Mouse (Mus musculus) lung, embryonic 15.5 days (tissue): ENCODE measurements around the gene Fstl4. TPM values are rescaled to one million over a fixed set of nuclear protein-coding genes. Genes with fewer than 3 reads are reported as not detected.
A peak's percentile ranks its signal among the peaks of the same experiment; 100 is the strongest.

Experiments used
- ATAC-seq: fragments of 200-750 bp; cut with Nextera tagmentation; 2 replicates; pipeline ENCODE4 v1.8.0; 2017; ENCODE audit warnings: moderate number of reproducible peaks, borderline replicate concordance; ENCODE audit not compliant: low FRiP score, low TSS enrichment; ENCODE audit errors: extremely low read depth
- H3K27ac ChIP-seq: fragments of 300-500 bp; sonication (generic); 2 replicates; pipeline ENCODE4 v1.5.1; 2015; ENCODE audit warnings: moderate library complexity, mild to moderate bottlenecking, inconsistent platforms
- H3K27me3 ChIP-seq: fragments of 300-500 bp; sonication (generic); 2 replicates; pipeline ENCODE4 v1.6.1; 2015; ENCODE audit warnings: inconsistent platforms
- H3K36me3 ChIP-seq: fragments of 300-500 bp; sonication (generic); 2 replicates; pipeline ENCODE4 v1.6.1; 2015; ENCODE audit warnings: inconsistent platforms
- H3K4me1 ChIP-seq: fragments of 300-500 bp; sonication (generic); 2 replicates; pipeline ENCODE4 v1.6.1; 2015; ENCODE audit warnings: inconsistent platforms
- H3K4me2 ChIP-seq: fragments of 300-500 bp; sonication (generic); 2 replicates; pipeline ENCODE4 v1.6.1; 2015; ENCODE audit warnings: inconsistent platforms, mild to moderate bottlenecking, moderate library complexity
- H3K4me3 ChIP-seq: fragments of 300-500 bp; sonication (generic); 2 replicates; pipeline ENCODE4 v1.5.1; 2015; ENCODE audit warnings: mild to moderate bottlenecking, inconsistent platforms
- H3K9ac ChIP-seq: fragments of 300-500 bp; sonication (generic); 2 replicates; pipeline ENCODE4 v1.6.1; 2015; ENCODE audit warnings: inconsistent platforms
- H3K9me3 ChIP-seq: fragments of 300-500 bp; sonication (generic); 2 replicates; pipeline ENCODE4 v1.6.1; 2016; ENCODE audit warnings: inconsistent platforms
- WGBS: fragments of 180-500 bp; shearing (Covaris S2); methylation state at CpG from one replicate; pipeline ENCODE4 v1.1.7; 2015; 5-methylcytosine and 5-hydroxymethylcytosine counted together
- polyA plus RNA-seq: library from polyadenylated mRNA; unstranded; fragments of >200 nt; fragmentation: Nextera tagmentation; extraction: Ambion mirVana; gene quantifications from 2 replicates; pipeline ENCODE4 v1.2.1, GENCODE M21; 2015

The Fstl4 gene
- polyA plus RNA-seq, 1 experiment from 2014 or later, result 10.9 TPM

DNA sequence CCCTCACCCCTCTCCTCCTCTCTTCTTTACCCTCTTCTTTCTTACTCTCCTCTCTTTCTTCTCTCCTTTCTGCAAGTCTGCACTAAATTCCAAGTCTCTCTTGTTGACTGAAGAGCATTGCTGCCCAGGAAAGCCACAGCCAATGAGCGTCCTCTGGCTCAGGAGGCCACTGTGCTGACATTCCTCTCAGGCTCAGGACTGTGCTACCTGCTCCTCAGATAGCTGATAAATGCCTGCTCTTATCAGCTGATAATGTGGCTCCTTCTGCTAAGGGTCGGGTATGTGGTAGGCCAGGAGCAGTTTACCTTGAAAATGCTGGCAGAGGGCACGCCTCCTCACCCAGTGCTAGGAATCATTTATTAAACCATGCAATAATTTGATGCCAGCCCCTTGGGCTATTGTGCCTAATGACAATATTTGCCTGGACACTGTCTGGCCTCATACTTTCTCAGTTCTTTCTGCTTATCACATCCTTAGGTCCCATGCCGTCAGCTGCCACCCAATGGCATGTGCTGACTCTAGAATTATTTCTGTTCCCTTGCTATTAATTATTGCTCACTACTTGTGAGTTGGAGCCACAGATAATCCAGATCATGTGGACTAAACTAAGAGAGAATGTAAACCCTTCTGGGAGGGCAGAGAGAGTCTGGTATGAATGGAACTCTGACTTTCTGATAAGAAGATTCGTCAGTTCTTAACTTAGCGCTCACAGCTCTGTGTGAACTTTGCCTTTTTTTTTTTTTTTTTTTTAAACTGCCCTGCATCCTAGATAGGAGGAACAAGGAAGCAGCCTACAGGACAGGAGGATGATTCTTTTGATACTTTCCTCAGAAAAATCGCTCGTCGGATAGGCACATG lies 19.6 kb upstream of the Fstl4 start:
- Histone ChIP-seq H3K4me3 (no peak overlapping the region), H3K4me1 (peaks cover 4% of the 10 kb centered on the region; the same call in 1 of the 2 replicates), H3K36me3 (no peaks in the 10 kb centered on the region), H3K4me2 (no peak overlapping the region), H3K9me3 (no peaks in the 10 kb centered on the region), H3K27ac (peak overlapping the region; percentile 65), H3K27me3 (no peaks in the 10 kb centered on the region), H3K9ac (no peak overlapping the region)
- ATAC-seq, result no peak
- WGBS, result 25% methylated on average over 9 of the region's 9 CpGs

DNA sequence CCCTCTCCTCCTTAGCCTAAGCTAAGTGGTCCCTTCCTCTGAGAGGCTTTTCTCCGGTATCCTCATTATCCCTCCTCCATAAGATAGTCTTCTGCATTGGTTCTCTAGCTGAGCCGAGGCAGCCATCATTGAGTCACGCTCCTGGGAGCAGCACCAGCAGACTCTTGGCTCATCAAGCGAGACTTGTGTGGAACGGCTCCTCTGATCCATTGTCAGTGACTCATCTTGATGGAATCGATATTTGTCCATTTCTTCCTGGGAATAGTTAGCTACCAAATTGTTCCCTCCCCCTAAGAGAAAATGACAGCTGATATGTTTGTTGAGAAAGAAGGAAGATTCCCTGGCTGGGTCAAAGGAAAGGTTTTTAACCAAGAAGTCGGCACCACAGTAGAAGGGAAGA lies 17.2 kb upstream of the Fstl4 start:
- Histone ChIP-seq H3K36me3 (no peaks in the 10 kb centered on the region), H3K4me3 (no peak overlapping the region), H3K9me3 (no peaks in the 10 kb centered on the region), H3K9ac (no peak overlapping the region), H3K27ac (no peak overlapping the region), H3K4me1 (peaks cover 4% of the 10 kb centered on the region; the same call in 1 of the 2 replicates), H3K27me3 (no peaks in the 10 kb centered on the region), H3K4me2 (no peak overlapping the region)
- WGBS, result 80% methylated on average over 7 of the region's 7 CpGs
- no peak for ATAC-seq

DNA sequence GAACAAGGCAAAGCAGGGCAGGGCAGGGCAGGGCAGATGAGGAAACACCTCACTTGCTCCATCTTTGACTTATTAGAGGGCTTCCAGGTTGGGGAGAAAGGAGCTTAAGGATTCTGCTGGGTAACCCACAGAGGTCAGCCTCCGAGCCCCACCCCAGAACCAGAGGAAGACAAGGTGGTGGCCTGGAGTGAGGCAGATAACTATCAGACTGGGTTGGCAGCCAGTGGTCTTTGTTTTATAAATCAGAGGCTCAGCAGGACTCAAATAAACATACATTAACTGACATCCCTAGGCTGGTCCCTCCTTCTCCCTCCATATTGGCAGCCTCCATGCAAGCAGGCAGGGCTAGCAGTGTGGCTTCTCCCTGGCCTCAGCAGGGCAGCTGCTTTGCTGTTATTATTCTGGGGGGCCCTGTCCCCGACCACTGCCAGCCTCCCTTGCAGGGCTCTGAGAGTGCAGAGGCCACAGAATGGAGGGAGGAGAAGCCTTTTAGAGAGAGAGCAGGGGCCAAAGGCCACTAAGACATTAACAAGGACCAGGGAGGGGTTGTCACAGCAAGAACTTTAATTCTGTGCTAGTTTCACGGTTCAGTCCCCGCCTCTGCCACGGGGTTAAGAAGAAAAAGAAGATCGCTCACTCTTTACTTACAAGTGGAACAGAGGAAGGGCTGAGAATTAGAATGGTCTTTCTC lies 16.5 kb upstream of the Fstl4 start:
- Histone ChIP-seq H3K4me1 (peaks cover 4% of the 10 kb centered on the region; the same call in 1 of the 2 replicates), H3K4me3 (no peak overlapping the region), H3K4me2 (no peak overlapping the region), H3K36me3 (no peaks in the 10 kb centered on the region), H3K9ac (no peak overlapping the region), H3K27ac (no peak overlapping the region), H3K27me3 (no peaks in the 10 kb centered on the region), H3K9me3 (no peaks in the 10 kb centered on the region)
- 38% methylated on average over 6 of the region's 6 CpGs for WGBS
- ATAC-seq, result no peak

GRCm38 (mm10) chr11:52749988-52750387 lies 14.4 kb upstream of the Fstl4 start:
- H3K36me3 ChIP-seq, result no peaks in the 10 kb centered on the region
- 58% methylated on average over 6 of the region's 6 CpGs for WGBS
- no peak overlapping the region for H3K9ac ChIP-seq
- no peak overlapping the region for H3K27ac ChIP-seq
- no peaks in the 10 kb centered on the region for H3K27me3 ChIP-seq
- no peak overlapping the region for H3K4me3 ChIP-seq
- no peaks in the 10 kb centered on the region for H3K9me3 ChIP-seq
- no peak for ATAC-seq
- no peak overlapping the region for H3K4me2 ChIP-seq
- H3K4me1 ChIP-seq, result no peaks in the 10 kb centered on the region

GRCm38 (mm10) chr11:52752524-52752923 lies 11.9 kb upstream of the Fstl4 start:
- H3K4me3 ChIP-seq, result no peak overlapping the region
- 76% methylated on average over 12 of the region's 12 CpGs for WGBS
- no peaks in the 10 kb centered on the region for H3K27me3 ChIP-seq
- H3K4me2 ChIP-seq, result no peak overlapping the region
- H3K9me3 ChIP-seq, result no peaks in the 10 kb centered on the region
- no peak overlapping the region for H3K27ac ChIP-seq
- no peak for ATAC-seq
- no peak overlapping the region for H3K9ac ChIP-seq
- H3K4me1 ChIP-seq, result no peaks in the 10 kb centered on the region
- no peaks in the 10 kb centered on the region for H3K36me3 ChIP-seq

- H3K9ac ChIP-seq, result no peak overlapping the region
- H3K27me3 ChIP-seq, result no peaks in the 10 kb centered on the region
- H3K4me3 ChIP-seq, result no peak overlapping the region
- no peak overlapping the region for H3K4me2 ChIP-seq
- no peak overlapping the region for H3K27ac ChIP-seq
- 48% methylated on average over 4 of the region's 4 CpGs for WGBS
- H3K36me3 ChIP-seq, result no peaks in the 10 kb centered on the region
- no peak for ATAC-seq
- no peaks in the 10 kb centered on the region for H3K9me3 ChIP-seq
- no peaks in the 10 kb centered on the region for H3K4me1 ChIP-seq
Observed at GRCm38 (mm10) chr11:52753261-52753660, 11.2 kb upstream of the Fstl4 start.

GRCm38 (mm10) chr11:52761800-52762199 lies 2.6 kb upstream of the Fstl4 start:
- WGBS, result 31% methylated on average over 1 of the region's 1 CpGs
- no peak overlapping the region for H3K27ac ChIP-seq
- ATAC-seq, result no peak

GRCm38 (mm10) chr11:52764894-52765677 lies 652 bp downstream of the Fstl4 start:
- Histone ChIP-seq H3K4me3 (peak overlapping the region; percentile 56), H3K9me3 (no peaks in the 10 kb centered on the region), H3K4me1 (peaks cover 16% of the 10 kb centered on the region), H3K27me3 (peaks cover 57% of the 10 kb centered on the region), H3K36me3 (no peaks in the 10 kb centered on the region), H3K27ac (no peak overlapping the region), H3K9ac (peak overlapping the region; percentile 50), H3K4me2 (peak overlapping the region; percentile 95)
- peak; percentile 42; the same call in 1 of the 2 replicates for ATAC-seq
- WGBS, result under 1% methylated on average over 53 of the region's 53 CpGs

More at GRCm38 (mm10) chr11:52761800-52762199, 2.6 kb upstream of the Fstl4 start:
- Histone ChIP-seq H3K9me3 (no peaks in the 10 kb centered on the region), H3K9ac (no peak overlapping the region), H3K4me1 (peaks cover 16% of the 10 kb centered on the region), H3K4me2 (no peak overlapping the region), H3K27me3 (peaks cover 44% of the 10 kb centered on the region), H3K4me3 (no peak overlapping the region), H3K36me3 (no peaks in the 10 kb centered on the region)

DNA sequence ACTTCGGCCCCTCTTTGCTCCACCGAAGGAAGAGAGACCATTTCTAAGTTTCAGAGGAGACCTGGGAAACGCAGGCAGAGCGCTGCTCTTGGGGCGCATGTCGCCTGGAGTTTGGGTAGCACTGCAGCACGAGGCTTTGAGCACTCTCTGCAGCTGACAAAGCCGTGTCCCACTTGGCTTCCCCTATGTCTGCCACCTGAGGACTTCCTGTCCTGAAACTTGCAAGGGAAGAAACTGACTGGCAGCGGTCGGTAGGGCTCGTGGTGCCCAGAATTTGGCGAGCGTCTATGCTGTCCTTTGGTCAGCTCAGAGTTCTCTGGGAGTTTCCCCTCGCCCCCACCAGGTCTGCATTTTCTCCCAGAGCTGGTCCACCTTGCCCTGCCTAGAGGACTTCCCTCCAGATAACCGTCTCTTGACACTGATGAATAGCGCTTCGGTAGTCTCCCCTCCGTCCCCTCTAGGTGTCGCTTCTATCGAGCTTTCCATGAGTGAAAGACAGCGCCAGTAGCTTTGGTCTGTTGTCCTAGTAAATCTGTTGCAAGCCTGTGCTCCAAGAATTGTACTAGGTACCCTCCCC lies 1.3 kb downstream of the Fstl4 start:
- H3K4me1 ChIP-seq, result peaks cover 16% of the 10 kb centered on the region
- H3K27me3 ChIP-seq, result peaks cover 57% of the 10 kb centered on the region
- H3K4me3 ChIP-seq, result peak overlapping the region; percentile 56
- WGBS, result 1% methylated on average over 21 of the region's 21 CpGs
- H3K36me3 ChIP-seq, result no peaks in the 10 kb centered on the region
- peak overlapping the region; percentile 50 for H3K9ac ChIP-seq
- H3K27ac ChIP-seq, result no peak overlapping the region
- no peak for ATAC-seq
- peak overlapping the region; percentile 95 for H3K4me2 ChIP-seq
- H3K9me3 ChIP-seq, result no peaks in the 10 kb centered on the region

DNA sequence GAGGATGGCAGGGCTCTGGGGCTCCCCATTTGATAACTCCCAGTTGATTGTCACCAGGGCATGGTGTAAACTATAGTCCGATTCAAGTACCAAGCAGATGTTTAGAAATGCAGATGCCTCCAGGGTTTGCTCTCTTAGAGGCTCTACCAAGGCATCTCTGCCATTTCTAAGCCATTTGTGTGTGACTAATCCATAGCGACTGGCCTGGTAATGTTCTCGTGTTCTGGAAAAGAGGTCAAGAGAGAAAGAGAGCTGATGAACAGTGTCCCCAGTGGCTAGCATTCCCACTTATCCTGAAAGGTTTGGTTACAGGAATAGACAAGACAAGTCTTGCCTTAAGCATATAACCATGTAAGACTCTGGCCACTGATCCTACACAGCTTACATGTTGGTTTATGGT lies 3.5 kb downstream of the Fstl4 start:
- Histone ChIP-seq H3K27ac (no peak overlapping the region), H3K4me1 (peaks cover 16% of the 10 kb centered on the region), H3K36me3 (no peaks in the 10 kb centered on the region), H3K4me2 (no peak overlapping the region), H3K9ac (no peak overlapping the region), H3K4me3 (no peak overlapping the region), H3K27me3 (peaks cover 51% of the 10 kb centered on the region), H3K9me3 (no peaks in the 10 kb centered on the region)
- ATAC-seq, result no peak
- 85% methylated on average over 3 of the region's 3 CpGs for WGBS

DNA sequence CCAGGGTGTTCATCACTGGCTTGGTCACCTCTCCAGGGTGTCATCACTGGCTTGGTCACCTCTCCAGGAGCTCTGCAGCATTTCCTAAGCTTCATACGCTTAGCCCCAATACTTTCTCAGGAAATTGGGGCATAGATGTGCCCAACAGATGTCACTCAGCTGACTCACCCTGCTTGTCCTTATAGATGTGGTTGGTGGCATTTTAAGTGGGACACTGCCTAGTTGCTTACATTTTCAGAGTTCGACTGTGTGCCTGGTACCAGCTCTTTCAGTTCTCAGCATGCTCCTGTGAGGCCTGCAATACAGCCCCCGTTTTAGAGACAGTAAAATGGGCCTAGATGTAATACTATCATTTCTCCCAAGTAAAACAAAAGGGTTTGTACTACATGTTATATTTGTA lies 8.6 kb downstream of the Fstl4 start:
- Histone ChIP-seq H3K27ac (no peak overlapping the region), H3K9me3 (no peaks in the 10 kb centered on the region), H3K27me3 (peaks cover 4% of the 10 kb centered on the region; the same call in 1 of the 2 replicates), H3K4me3 (no peak overlapping the region), H3K36me3 (no peaks in the 10 kb centered on the region), H3K4me2 (no peak overlapping the region), H3K9ac (no peak overlapping the region), H3K4me1 (no peaks in the 10 kb centered on the region)
- no peak for ATAC-seq
- WGBS, result 74% methylated on average over 3 of the region's 3 CpGs
